Mouse (Mus musculus) testis, adult 2 months (tissue): Measurements from ENCODE around the gene Ngef.

Experiments used
- CTCF ChIP-seq: fragments of 200-500 bp; IDR thresholded peaks from 2 replicates; pipeline ENCODE4 v1.5.1; 2012; ENCODE audit warnings: low read depth, mild to moderate bottlenecking, inconsistent platforms, low read length, moderate library complexity; ENCODE audit not compliant: control insufficient read depth, insufficient read depth, insufficient replicate concordance
- POLR2A ChIP-seq: fragments of 200-500 bp; IDR thresholded peaks from 2 replicates; pipeline ENCODE4 v1.6.1; 2012; ENCODE audit warnings: low read depth, mild to moderate bottlenecking, inconsistent platforms, low read length, moderate library complexity; ENCODE audit not compliant: control insufficient read depth

DNA sequence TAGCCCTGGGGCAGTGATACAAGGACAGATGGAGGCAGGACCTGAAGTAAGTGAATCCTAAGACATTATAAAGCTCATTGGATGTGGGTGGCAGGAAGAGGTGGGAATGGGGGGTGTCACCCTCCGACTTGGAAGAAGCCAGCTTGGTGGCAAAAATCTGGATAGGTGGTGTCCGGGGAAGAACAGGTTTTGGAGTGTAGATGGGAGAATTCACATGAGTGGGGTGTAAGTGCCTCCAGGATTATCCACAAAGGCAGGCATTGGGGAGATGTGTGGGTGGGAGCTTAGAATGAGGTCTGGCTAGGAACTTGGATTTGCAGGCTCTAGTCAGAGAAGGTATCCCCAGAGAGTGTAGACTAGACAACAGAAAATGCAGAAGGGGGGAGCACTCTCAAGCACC is 31.6 kb upstream of the Ngef start:
- no peak for TF ChIP-seq POLR2A
- TF ChIP-seq CTCF, result no peak
